Mouse (Mus musculus) liver, adult 2 months (tissue): ENCODE measurements around the gene Mlycd.

Experiments used
- CTCF ChIP-seq: fragments of 200-500 bp; IDR thresholded peaks from 2 replicates; pipeline ENCODE4 v1.5.1; 2011; ENCODE audit warnings: low read depth, low read length, control low read depth
- POLR2A ChIP-seq: fragments of 200-500 bp; IDR thresholded peaks from 2 replicates; pipeline ENCODE4 v1.6.1; 2011; ENCODE audit warnings: low read length, control low read depth; ENCODE audit not compliant: insufficient read depth; ENCODE audit errors: extremely low read depth

DNA sequence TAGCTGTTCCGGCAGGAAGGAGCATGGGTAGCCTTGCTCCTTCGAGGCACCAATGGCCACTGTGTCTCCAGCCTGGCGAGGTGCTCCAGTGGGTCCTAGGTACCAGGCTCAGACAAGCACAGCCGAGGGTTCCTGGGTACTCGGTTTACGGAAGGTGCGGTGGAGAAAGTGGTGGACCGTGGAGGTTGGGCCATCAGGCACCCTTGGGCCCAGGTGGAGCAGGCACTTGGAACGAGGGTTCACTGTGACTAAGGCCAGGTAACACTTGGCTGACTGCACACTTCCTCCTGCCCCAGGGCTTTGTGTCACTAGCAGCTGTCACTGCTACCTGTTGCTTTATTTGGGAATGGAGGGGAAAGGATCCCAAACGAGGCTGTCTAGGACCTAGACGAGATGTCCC is 42.8 kb downstream of the Mlycd start:
- peak; percentile 69; the same call in 1 of the 2 replicates for TF ChIP-seq POLR2A
- no peak; the same call in 1 of the 2 replicates for TF ChIP-seq CTCF
